Mouse (Mus musculus) neural tube, embryonic 10.5 days (tissue): Measurements from ENCODE around the gene Gm19965.

Experiments
- DNase-seq: peaks from one replicate; pipeline ENCODE4 v3.0.0-alpha.2; 2017; ENCODE audit warnings: low spot score; ENCODE audit errors: extremely low spot score

Gene Gm19965

DNA sequence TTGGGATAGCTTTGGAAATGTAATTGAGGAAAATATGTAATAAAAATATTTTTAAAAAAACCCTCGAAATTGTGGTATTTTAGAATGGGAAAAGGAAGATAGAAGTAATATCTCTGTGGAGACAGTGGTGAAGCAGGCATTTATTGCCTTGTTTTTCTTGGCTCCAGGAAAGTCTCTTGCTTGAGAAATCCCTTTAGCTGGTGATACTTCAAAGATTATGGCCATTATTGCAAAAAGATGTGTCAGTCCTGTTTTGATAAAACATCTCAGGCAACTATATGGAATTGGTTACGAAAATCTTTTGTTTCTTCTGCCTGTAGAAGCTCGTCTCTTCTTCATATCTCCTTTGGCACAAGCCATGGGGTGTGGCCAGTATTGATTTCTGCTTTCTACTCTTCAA lies at the start of gene Gm19965:
Gene Gm19965 (plus strand): TSS at position 301 of the 400 bp plus-strand sequence.
- no peak for DNase-seq

DNA sequence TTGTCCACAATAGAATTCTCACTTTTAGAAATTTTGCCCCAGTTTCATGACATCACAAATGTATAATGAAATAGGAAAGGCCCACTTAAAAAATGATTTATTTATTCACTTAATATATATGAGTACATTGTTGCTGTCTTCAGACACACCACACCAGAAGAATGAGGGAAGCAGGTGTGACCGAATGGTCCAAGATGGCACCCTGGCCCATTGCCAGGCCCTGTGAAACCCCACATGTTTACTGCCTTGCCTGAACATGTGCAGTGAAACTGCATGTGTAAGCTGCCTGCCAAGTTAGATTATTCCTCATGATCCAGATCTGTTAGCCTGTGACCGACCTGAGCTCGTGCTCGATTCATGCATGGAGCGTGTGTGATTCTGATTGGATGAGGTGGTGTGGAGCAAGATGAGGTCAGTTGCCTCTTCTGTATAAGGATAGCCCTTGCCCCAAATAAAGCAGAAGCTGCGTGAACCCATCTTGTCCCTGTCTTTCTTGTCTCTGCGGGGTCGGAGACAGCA lies 20.3 kb upstream of the Gm19965 start:
- DNase-seq, result no peak
